Mouse (Mus musculus) liver, embryonic 14 days (tissue): ENCODE measurements around the gene Wdr60. TPM values are rescaled to one million over a fixed set of nuclear protein-coding genes. Genes with fewer than 3 reads are reported as not detected.

Experiments used
- polyA plus RNA-seq: library from polyadenylated mRNA; depleted of rRNA; stranded (reverse); fragments of >200 nt; gene quantifications from 2 replicates; pipeline ENCODE4 v1.2.3, GENCODE M21; 2012; rRNA removed

The Wdr60 gene
- 2.2 and 2.5 TPM in 2 replicates for polyA plus RNA-seq

GRCm38 (mm10) chr12:116262555-116263341 lies at the start of gene Wdr60:
Wdr60 (minus strand) TSS chr12:116263022.

DNA sequence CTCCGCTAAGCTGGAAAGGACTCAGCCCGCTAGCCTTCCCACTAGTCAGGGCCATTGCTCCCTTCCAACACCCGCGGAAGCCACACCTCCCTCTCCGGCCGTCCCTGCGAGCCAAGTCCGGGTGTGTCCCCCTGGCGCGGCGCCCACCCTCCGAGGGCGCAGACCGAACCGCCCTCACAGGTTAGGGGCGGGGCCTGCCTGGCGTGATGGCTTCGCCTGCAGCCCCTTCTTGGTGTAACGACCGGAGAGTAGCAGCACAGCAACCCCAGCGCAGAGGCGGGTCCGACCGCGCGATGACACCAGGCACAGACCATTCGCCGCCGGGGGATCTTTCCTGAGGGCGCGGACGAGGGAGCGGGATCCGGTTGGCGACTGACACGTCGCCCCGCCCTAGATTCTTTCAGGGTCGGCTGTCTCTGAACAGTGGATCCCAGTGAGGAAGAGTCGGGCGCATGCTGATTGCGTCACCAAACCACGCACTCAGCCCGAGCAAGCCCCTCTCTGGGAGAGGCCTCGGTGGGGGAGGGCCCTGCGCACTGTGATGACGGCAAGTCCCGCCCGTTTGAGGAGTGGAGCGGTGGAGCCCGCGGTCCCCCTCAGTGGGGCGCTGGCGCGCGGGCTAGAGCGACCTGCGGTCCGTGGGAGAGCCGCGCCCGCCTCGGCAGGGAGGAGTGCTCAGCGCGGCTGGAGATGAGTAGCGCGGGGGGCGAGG lies 18.0 kb upstream of the Wdr60 start, which contains the start of gene Esyt2:
TSS of gene Esyt2 (plus strand) at position 544 of the 712 bp plus-strand sequence.

DNA sequence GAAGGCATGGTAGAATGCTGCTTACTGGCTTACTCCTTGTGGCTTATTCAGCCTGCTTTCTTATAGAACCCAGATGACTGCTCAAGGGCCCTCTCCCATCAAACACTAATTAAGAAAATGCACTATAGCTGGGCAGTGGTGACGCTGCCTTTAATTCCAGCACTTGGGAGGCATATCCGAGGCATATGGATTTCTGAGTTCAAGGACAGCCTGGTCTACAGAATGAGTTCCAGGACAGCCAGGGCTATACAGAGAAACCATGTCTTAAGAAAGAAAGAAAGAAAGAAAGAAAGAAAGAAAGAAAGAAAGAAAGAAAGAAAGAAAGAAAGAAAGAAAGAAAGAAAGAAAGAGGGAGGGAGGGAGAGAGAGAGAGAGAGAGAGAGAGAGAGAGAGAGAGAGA lies 12.3 kb upstream of the Wdr60 start, which contains the start of gene Gm11027:
TSS of gene Gm11027 (plus strand) at position 301 of the 400 bp plus-strand sequence.

Other genes with a start within 250 kb of the Wdr60 start
- gene Zfp386, start 215.3 kb downstream of the Wdr60 start, polyA plus RNA-seq = 3.0 and 3.3 TPM in 2 replicates
- gene Vipr2, start 185.3 kb downstream of the Wdr60 start, polyA plus RNA-seq = 0.16 and 0.17 TPM in 2 replicates
- not detected in 2 replicates for gene Gm11027, start 12.4 kb upstream of the Wdr60 start, polyA plus RNA-seq
- 5.6 and 7.8 TPM in 2 replicates for gene Esyt2, start 18.2 kb upstream of the Wdr60 start, polyA plus RNA-seq
- gene Ncapg2, start 142.4 kb upstream of the Wdr60 start, polyA plus RNA-seq = 27.5 and 32.9 TPM in 2 replicates
- gene Ptprn2, start 222.7 kb upstream of the Wdr60 start, polyA plus RNA-seq = 0.01 and 0.06 TPM in 2 replicates